In genomic region chr12:35255723-35256401, GRCm38 (mm10) we compare ENCODE assay signal across 24 mouse cellular contexts.
DNase-seq lines count a peak whose midpoint lies in the region; ATAC-seq and TF ChIP-seq lines count a peak whose summit lies in the region.
"Had no signal": no experiment of that assay in that cellular context is flagged by ENCODE, and none has a peak within 500 bp of the region (broad histone marks: within the 10 kb centered on the region; RNA-seq: fewer than 3 reads in every experiment).

No protein-coding gene starts in this region.

- no peaks in the 10 kb centered on the region for H3K9me3 ChIP-seq in kidney, postnatal 0 days (replicated peaks; ENCODE audit: low read length)
- H3K9me3 ChIP-seq in lung, embryonic 16.5 days (ENCODE audit: control insufficient read depth, low read length) = peaks cover 4% of the 10 kb centered on the region; the same call in 1 of the 2 replicates
- H3K9me3 ChIP-seq: forebrain, embryonic 13.5 days; liver, embryonic 15.5 days; midbrain, embryonic 13.5 days had no signal

- no peaks in the 10 kb centered on the region for H3K36me3 ChIP-seq in kidney, postnatal 0 days (ENCODE audit: insufficient read depth, low read length)
- H3K36me3 ChIP-seq in lung, embryonic 16.5 days (ENCODE audit: control insufficient read depth, insufficient read depth, low read length) = no peaks in the 10 kb centered on the region
- H3K36me3 ChIP-seq: heart, embryonic 10.5 days; liver, embryonic 15.5 days; midbrain, embryonic 13.5 days had no signal

- no peak overlapping the region for H3K9ac ChIP-seq in kidney, postnatal 0 days (ENCODE audit: low read depth, low read length)
- H3K9ac ChIP-seq in lung, embryonic 16.5 days (ENCODE audit: low read length) = no peak overlapping the region
- H3K9ac ChIP-seq: forebrain, embryonic 13.5 days; hindbrain, embryonic 14.5 days; liver, embryonic 15.5 days; midbrain, embryonic 13.5 days had no signal

- H3K4me2 ChIP-seq in kidney, postnatal 0 days (ENCODE audit: low read length) = no peak overlapping the region
- no peak overlapping the region for H3K4me2 ChIP-seq in lung, embryonic 16.5 days (ENCODE audit: low read depth, low read length)
- H3K4me2 ChIP-seq: forebrain, embryonic 13.5 days; hindbrain, embryonic 14.5 days; liver, embryonic 15.5 days; midbrain, embryonic 13.5 days had no signal

- H3K4me1 ChIP-seq in kidney, postnatal 0 days (replicated peaks; ENCODE audit: insufficient read depth, low read length) = no peaks in the 10 kb centered on the region
- no peaks in the 10 kb centered on the region; the same call in 1 of the 2 replicates for H3K4me1 ChIP-seq in lung, embryonic 16.5 days (replicated peaks; ENCODE audit: control insufficient read depth, insufficient read depth, low read length)
- peaks cover 2% of the 10 kb centered on the region; the same call in 1 of the 2 replicates for H3K4me1 ChIP-seq in embryonic fibroblast, embryonic 13.5 days (ENCODE audit: control insufficient read depth, insufficient read depth, low read length)
- H3K4me1 ChIP-seq: forebrain, embryonic 13.5 days; heart, embryonic 10.5 days; liver, embryonic 15.5 days; midbrain, embryonic 13.5 days had no signal

- ATAC-seq in kidney, postnatal 0 days (replicated peaks; ENCODE audit: low FRiP score, low read depth) = no peak
- peak; percentile 61 for ATAC-seq in lung, embryonic 16.5 days (ENCODE audit: low read depth)
- ATAC-seq: forebrain, embryonic 13.5 days; inflammation-experienced regulatory T-cells, adult 6 months; midbrain, embryonic 13.5 days had no signal

- WGBS in kidney, postnatal 0 days = 69% methylated on average over 2 of the region's 2 CpGs
- WGBS in lung, embryonic 16.5 days = 58% methylated on average over 2 of the region's 2 CpGs

- peak; percentile 12 for DNase-seq in embryo, embryonic 11 days
- no peak for DNase-seq in embryo, embryonic 10.5 days (ENCODE audit: low spot score)
- peak; percentile 75 for DNase-seq in kidney, postnatal 0 days (ENCODE audit: low spot score)
- DNase-seq in kidney, postnatal 36 days = no peak
- no peak for DNase-seq in lung, postnatal 36 days
- DNase-seq in left cerebral cortex, adult 9 months (ENCODE audit: low spot score in 2 of 2) = no peak
- DNase-seq: adrenal gland, postnatal 36 days; cerebellum, adult 11 months; cerebellum, postnatal 10 days; gastrocnemius, postnatal 10 days; heart, postnatal 4 days; kidney, adult 2 months; liver; thymus, adult 18-20 months; thymus, postnatal 36 days had no signal

- H3K4me3 ChIP-seq in kidney, postnatal 0 days (replicated peaks; ENCODE audit: low read depth, low read length) = no peak overlapping the region
- no peak overlapping the region for H3K4me3 ChIP-seq in lung, embryonic 16.5 days (ENCODE audit: low read length)
- no peak overlapping the region for H3K4me3 ChIP-seq in embryonic fibroblast, embryonic 13.5 days (ENCODE audit: insufficient read depth, low read length)
- H3K4me3 ChIP-seq: erythroblast, embryonic 14.5 days; forebrain, embryonic 13.5 days; heart, embryonic 10.5 days; liver, embryonic 15.5 days; midbrain, embryonic 13.5 days had no signal

- no peak for TF ChIP-seq CTCF in kidney, postnatal 0 days (IDR thresholded peaks at IDR 0.05; ENCODE audit: low read depth)
- TF ChIP-seq CTCF in embryonic fibroblast, embryonic 13.5 days (IDR thresholded peaks at IDR 0.05; ENCODE audit: borderline replicate concordance, insufficient read depth, low read length) = no peak

- H3K27ac ChIP-seq in kidney, postnatal 0 days = peak overlapping the region; percentile 31; the same call in 1 of the 2 replicates
- H3K27ac ChIP-seq in lung, embryonic 16.5 days (ENCODE audit: low read length) = peak overlapping the region; percentile 48
- H3K27ac ChIP-seq in embryonic fibroblast, embryonic 13.5 days (ENCODE audit: insufficient read depth, low read length) = peak overlapping the region; percentile 73
- H3K27ac ChIP-seq: forebrain, embryonic 13.5 days; heart, embryonic 10.5 days; hindbrain, embryonic 14.5 days; liver, embryonic 15.5 days; midbrain, embryonic 13.5 days had no signal

- H3K27me3 ChIP-seq in kidney, postnatal 0 days (ENCODE audit: insufficient read depth, low read length) = no peaks in the 10 kb centered on the region
- H3K27me3 ChIP-seq in lung, embryonic 16.5 days (ENCODE audit: control insufficient read depth, insufficient read depth, low read depth, low read length) = no peaks in the 10 kb centered on the region
- H3K27me3 ChIP-seq: forebrain, embryonic 13.5 days; liver, embryonic 15.5 days; midbrain, embryonic 13.5 days had no signal

- TF ChIP-seq POLR2A in embryonic fibroblast, embryonic 13.5 days (IDR thresholded peaks at IDR 0.05; ENCODE audit: low read depth, low read length) = no peak

Comparison
In these comparisons a context has a peak if more than half of its experiments do, and no peak if none do; other contexts are left out.
1. DNase-seq: peak in embryo, embryonic 11 days (single experiment) and kidney, postnatal 0 days (single experiment); none in embryo, embryonic 10.5 days (single experiment), kidney, postnatal 36 days (0 of 2), lung, postnatal 36 days (single experiment) and left cerebral cortex, adult 9 months (0 of 2).
2. Peak in every context shown above with its lines, with median percentiles within 50 percentile points of each other: H3K27ac ChIP-seq.